Mouse (Mus musculus): ENCODE measurements around the gene Gast.

- TF ChIP-seq EP300 (IDR thresholded peaks at IDR 0.05; ENCODE audit: low read depth): no peak
- no peak for TF ChIP-seq CTCF (IDR thresholded peaks at IDR 0.05; ENCODE audit: low read depth)
Measured at GRCm38 (mm10) chr11:100369145-100369544, 34.9 kb downstream of the Gast start.

Data from heart, postnatal 0 days (tissue).